Mouse (Mus musculus): ENCODE measurements around the gene Prrc2b. TPM values are rescaled to one million over a fixed set of nuclear protein-coding genes. Genes with fewer than 3 reads are reported as not detected.

Gene Prrc2b
- polyA plus RNA-seq, 1 experiment from 2014 or later, result 69.2 TPM

Small RNAs within 50 kb of the gene (microRNA-seq; reads per million reads assigned to microRNA genes)
- gene Gm27805, result not detected

Other genes with a start within 250 kb of the Prrc2b start
- 86.6 and 100 TPM in 2 replicates for gene Aif1l, start 200.9 kb upstream of the Prrc2b start, polyA plus RNA-seq (2016; fragmentation: Nextera tagmentation; extraction: Ambion mirVana)
- 76.4 and 87.4 TPM in 2 replicates for gene Nup214, start 176.6 kb upstream of the Prrc2b start, polyA plus RNA-seq (2016; fragmentation: Nextera tagmentation; extraction: Ambion mirVana)
- 4.0 and 4.4 TPM in 2 replicates for gene Fam78a, start 66.2 kb upstream of the Prrc2b start, polyA plus RNA-seq (2016; fragmentation: Nextera tagmentation; extraction: Ambion mirVana)
- 5.0 and 5.7 TPM in 2 replicates for gene Plpp7, start 55.6 kb upstream of the Prrc2b start, polyA plus RNA-seq (2016; fragmentation: Nextera tagmentation; extraction: Ambion mirVana)
- gene Pomt1, start 85.5 kb downstream of the Prrc2b start, polyA plus RNA-seq (2016; fragmentation: Nextera tagmentation; extraction: Ambion mirVana), result 26.8 and 29.4 TPM in 2 replicates
- 64.8 and 65.3 TPM in 2 replicates for gene Uck1, start 109.1 kb downstream of the Prrc2b start, polyA plus RNA-seq (2016; fragmentation: Nextera tagmentation; extraction: Ambion mirVana)
- 24.9 and 28.4 TPM in 2 replicates for gene Golga2, start 136.3 kb downstream of the Prrc2b start, polyA plus RNA-seq (2016; fragmentation: Nextera tagmentation; extraction: Ambion mirVana)
- gene Swi5, start 137.0 kb downstream of the Prrc2b start, polyA plus RNA-seq (2016; fragmentation: Nextera tagmentation; extraction: Ambion mirVana), result 368 and 439 TPM in 2 replicates
- gene Ciz1, start 201.2 kb downstream of the Prrc2b start, polyA plus RNA-seq (2016; fragmentation: Nextera tagmentation; extraction: Ambion mirVana), result 55.4 and 62.1 TPM in 2 replicates
- 38.8 and 46.8 TPM in 2 replicates for gene Dnm1, start 202.3 kb downstream of the Prrc2b start, polyA plus RNA-seq (2016; fragmentation: Nextera tagmentation; extraction: Ambion mirVana)
- gene 1110008P14Rik, start 230.9 kb downstream of the Prrc2b start, polyA plus RNA-seq (2016; fragmentation: Nextera tagmentation; extraction: Ambion mirVana), result 44.3 and 45.8 TPM in 2 replicates
- gene Lcn2, start 237.2 kb downstream of the Prrc2b start, polyA plus RNA-seq (2016; fragmentation: Nextera tagmentation; extraction: Ambion mirVana), result 0.95 TPM in 1 of 2 replicates, not detected in the other
- 32.2 and 36.7 TPM in 2 replicates for gene Ptges2, start 244.8 kb downstream of the Prrc2b start, polyA plus RNA-seq (2016; fragmentation: Nextera tagmentation; extraction: Ambion mirVana)